Mouse (Mus musculus): ENCODE measurements at regions not wholly inside any gene's neighbourhood (a gene's known extent, or its start where the extent isn't known, plus 50 kb on each side); places are given as distances from the start of the nearest gene placed in this dataset.
"Not testable (repeated sequence)": the region's sequence is repeated elsewhere in the genome, so short reads cannot be mapped to it uniquely, and the experiment has no call there.

DNA sequence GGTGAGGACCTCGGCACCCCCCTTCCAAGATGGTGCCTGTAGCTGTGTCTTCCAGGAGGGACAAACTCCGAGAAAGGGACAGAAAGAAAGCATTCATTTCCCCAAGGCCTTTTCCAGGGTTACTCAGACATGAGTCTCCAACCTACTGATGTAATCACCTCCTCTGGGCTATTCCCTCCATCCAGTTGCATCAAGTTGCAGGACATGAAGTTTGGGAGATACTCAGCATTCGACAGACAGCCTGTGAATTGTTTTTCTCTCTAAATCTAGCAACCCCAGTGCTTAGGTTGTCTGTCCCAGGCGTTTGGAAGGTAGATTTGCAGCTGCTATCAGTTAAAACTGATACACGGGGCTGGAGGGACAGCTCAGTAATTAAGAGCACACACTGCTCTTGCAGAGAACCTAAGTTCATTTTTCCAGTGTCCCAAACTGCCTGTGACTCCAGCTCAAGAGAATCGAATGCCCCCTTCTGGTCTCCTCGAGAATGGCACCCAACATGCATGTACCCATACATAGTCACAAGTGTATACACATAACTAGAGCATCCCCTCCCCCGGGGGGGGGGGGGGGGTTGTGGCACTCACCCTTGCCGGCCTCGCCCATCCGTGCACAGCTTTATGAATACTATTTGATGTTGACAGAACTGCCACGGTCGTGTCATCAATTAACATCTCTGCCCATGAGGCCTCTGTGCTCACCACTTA lies 73.8 kb upstream of the Spata13 start:
- intact Hi-C loops (cut with DNase I), result no loop called here
- no peak for DNase-seq

DNA sequence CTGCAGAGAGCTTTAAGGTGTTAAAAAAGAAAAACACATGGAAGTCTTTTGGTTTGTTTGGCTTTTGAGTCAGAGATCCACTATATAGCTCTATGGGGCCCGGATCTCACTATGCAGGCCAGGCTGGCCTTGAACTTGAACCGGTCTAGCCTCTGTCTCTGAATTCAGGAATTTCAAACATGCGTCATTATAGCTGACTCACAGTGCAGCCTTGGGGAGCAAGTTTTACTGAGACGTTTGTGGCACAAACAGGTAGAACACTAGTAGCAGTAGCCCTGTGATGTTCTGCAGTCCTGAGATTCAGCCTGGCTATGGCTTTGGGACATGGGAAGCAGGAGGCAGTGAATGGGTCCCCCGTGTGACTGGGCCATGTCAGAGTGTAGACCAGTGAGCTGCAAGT lies 57.5 kb upstream of the Spata13 start:
- intact Hi-C loops (cut with DNase I), result no loop called here
- DNase-seq, result no peak

DNA sequence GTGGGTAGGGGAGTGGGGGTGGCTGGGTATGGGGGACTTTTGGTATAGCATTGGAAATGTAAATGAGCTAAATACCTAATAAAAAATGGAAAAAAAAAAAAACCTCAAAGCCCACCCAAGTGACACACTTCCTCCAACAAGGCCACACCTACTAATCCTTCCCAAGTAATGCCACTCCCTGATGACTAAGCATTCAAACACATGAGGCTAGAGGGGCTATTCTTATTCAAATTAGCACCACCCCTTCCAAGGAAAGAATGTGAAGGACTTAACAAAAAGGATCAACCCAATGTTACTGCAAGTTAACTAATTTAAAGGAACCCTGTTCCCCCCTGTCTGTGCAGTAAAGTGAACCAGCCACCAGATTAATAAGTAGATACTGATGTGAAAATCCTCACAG lies 53.7 kb upstream of the Spata13 start:
- DNase-seq; intact Hi-C loops (cut with DNase I): not testable (repeated sequence)

Data from gastrocnemius, postnatal 36 days (tissue).